Mouse (Mus musculus): Measurements from ENCODE around the gene Tprn. TPM values are rescaled to one million over a fixed set of nuclear protein-coding genes. Genes with fewer than 3 reads are reported as not detected.

Tprn gene
- polyA plus RNA-seq, 1 experiment from 2014 or later: 6.1 TPM

Other genes with a start within 250 kb of the Tprn start
- 8.0 and 10.2 TPM in 2 replicates for gene Nsmf, start 208.3 kb upstream of the Tprn start, polyA plus RNA-seq (2015; fragmentation: Nextera tagmentation; extraction: Ambion mirVana)
- gene Entpd8, start 182.3 kb upstream of the Tprn start, polyA plus RNA-seq (2015; fragmentation: Nextera tagmentation; extraction: Ambion mirVana): 1.6 and 2.2 TPM in 2 replicates
- gene Noxa1, start 167.5 kb upstream of the Tprn start, polyA plus RNA-seq (2015; fragmentation: Nextera tagmentation; extraction: Ambion mirVana): 1.1 and 1.6 TPM in 2 replicates
- 2.5 and 2.6 TPM in 2 replicates for gene Nrarp, start 81.9 kb upstream of the Tprn start, polyA plus RNA-seq (2015; fragmentation: Nextera tagmentation; extraction: Ambion mirVana)
- gene Tor4a, start 65.7 kb upstream of the Tprn start, polyA plus RNA-seq (2015; fragmentation: Nextera tagmentation; extraction: Ambion mirVana): 5.5 and 6.0 TPM in 2 replicates
- gene Nelfb, start 51.1 kb upstream of the Tprn start, polyA plus RNA-seq (2015; fragmentation: Nextera tagmentation; extraction: Ambion mirVana): 42.8 and 43.3 TPM in 2 replicates
- not detected in 2 replicates for gene Stpg3, start 48.0 kb upstream of the Tprn start, polyA plus RNA-seq (2015; fragmentation: Nextera tagmentation; extraction: Ambion mirVana)
- not detected in 2 replicates for gene Fam166a, start 43.9 kb upstream of the Tprn start, polyA plus RNA-seq (2015; fragmentation: Nextera tagmentation; extraction: Ambion mirVana)
- gene Tubb4b, start 37.9 kb upstream of the Tprn start, polyA plus RNA-seq (2015; fragmentation: Nextera tagmentation; extraction: Ambion mirVana): 835 and 850 TPM in 2 replicates
- not detected in 2 replicates for gene Slc34a3, start 28.3 kb upstream of the Tprn start, polyA plus RNA-seq (2015; fragmentation: Nextera tagmentation; extraction: Ambion mirVana)
- not detected in 2 replicates for gene Rnf224, start 25.8 kb upstream of the Tprn start, polyA plus RNA-seq (2015; fragmentation: Nextera tagmentation; extraction: Ambion mirVana)
- gene Rnf208, start 20.4 kb upstream of the Tprn start, polyA plus RNA-seq (2015; fragmentation: Nextera tagmentation; extraction: Ambion mirVana): 0.60 and 0.74 TPM in 2 replicates
- not detected in 2 replicates for gene Cysrt1, start 20.2 kb upstream of the Tprn start, polyA plus RNA-seq (2015; fragmentation: Nextera tagmentation; extraction: Ambion mirVana)
- gene AL732309.1, start 15.8 kb upstream of the Tprn start, polyA plus RNA-seq (2015; fragmentation: Nextera tagmentation; extraction: Ambion mirVana): 2.1 and 2.7 TPM in 2 replicates
- gene Tmem203, start 7.2 kb upstream of the Tprn start, polyA plus RNA-seq (2015; fragmentation: Nextera tagmentation; extraction: Ambion mirVana): 13.5 and 14.7 TPM in 2 replicates
- 158 and 162 TPM in 2 replicates for gene Ssna1, start 9.8 kb downstream of the Tprn start, polyA plus RNA-seq (2015; fragmentation: Nextera tagmentation; extraction: Ambion mirVana)
- gene Anapc2, start 9.9 kb downstream of the Tprn start, polyA plus RNA-seq (2015; fragmentation: Nextera tagmentation; extraction: Ambion mirVana): 50.5 and 51.0 TPM in 2 replicates
- not detected in 2 replicates for gene Tmem210, start 25.5 kb downstream of the Tprn start, polyA plus RNA-seq (2015; fragmentation: Nextera tagmentation; extraction: Ambion mirVana)
- gene Lrrc26, start 27.3 kb downstream of the Tprn start, polyA plus RNA-seq (2015; fragmentation: Nextera tagmentation; extraction: Ambion mirVana): not detected in 2 replicates
- 0.12 and 0.41 TPM in 2 replicates for gene Grin1, start 56.6 kb downstream of the Tprn start, polyA plus RNA-seq (2015; fragmentation: Nextera tagmentation; extraction: Ambion mirVana)
- 18.8 and 27.1 TPM in 2 replicates for gene Man1b1, start 69.7 kb downstream of the Tprn start, polyA plus RNA-seq (2015; fragmentation: Nextera tagmentation; extraction: Ambion mirVana)
- 9.0 and 10.5 TPM in 2 replicates for gene Dpp7, start 93.7 kb downstream of the Tprn start, polyA plus RNA-seq (2015; fragmentation: Nextera tagmentation; extraction: Ambion mirVana)
- gene Uap1l1, start 103.1 kb downstream of the Tprn start, polyA plus RNA-seq (2015; fragmentation: Nextera tagmentation; extraction: Ambion mirVana): 13.4 and 16.1 TPM in 2 replicates
- gene Sapcd2, start 109.7 kb downstream of the Tprn start, polyA plus RNA-seq (2015; fragmentation: Nextera tagmentation; extraction: Ambion mirVana): 30.0 and 30.6 TPM in 2 replicates
- gene Entpd2, start 133.3 kb downstream of the Tprn start, polyA plus RNA-seq (2015; fragmentation: Nextera tagmentation; extraction: Ambion mirVana): 0.40 and 0.41 TPM in 2 replicates
- gene Npdc1, start 136.7 kb downstream of the Tprn start, polyA plus RNA-seq (2015; fragmentation: Nextera tagmentation; extraction: Ambion mirVana): 4.2 and 5.1 TPM in 2 replicates
- gene Fut7, start 160.6 kb downstream of the Tprn start, polyA plus RNA-seq (2015; fragmentation: Nextera tagmentation; extraction: Ambion mirVana): 0.56 and 0.97 TPM in 2 replicates
- gene Abca2, start 166.1 kb downstream of the Tprn start, polyA plus RNA-seq (2015; fragmentation: Nextera tagmentation; extraction: Ambion mirVana): 1.4 and 1.6 TPM in 2 replicates
- 0.21 and 0.25 TPM in 2 replicates for gene Clic3, start 194.2 kb downstream of the Tprn start, polyA plus RNA-seq (2015; fragmentation: Nextera tagmentation; extraction: Ambion mirVana)
- gene Paxx, start 198.5 kb downstream of the Tprn start, polyA plus RNA-seq (2015; fragmentation: Nextera tagmentation; extraction: Ambion mirVana): 7.2 and 7.7 TPM in 2 replicates
- gene Ptgds, start 207.4 kb downstream of the Tprn start, polyA plus RNA-seq (2015; fragmentation: Nextera tagmentation; extraction: Ambion mirVana): 0.38 TPM in 1 of 2 replicates, not detected in the other
- not detected in 2 replicates for gene Lcn12, start 231.3 kb downstream of the Tprn start, polyA plus RNA-seq (2015; fragmentation: Nextera tagmentation; extraction: Ambion mirVana)
- gene Fbxw5, start 238.1 kb downstream of the Tprn start, polyA plus RNA-seq (2015; fragmentation: Nextera tagmentation; extraction: Ambion mirVana): 27.9 and 31.1 TPM in 2 replicates
- 25.8 and 26.8 TPM in 2 replicates for gene C8g, start 239.1 kb downstream of the Tprn start, polyA plus RNA-seq (2015; fragmentation: Nextera tagmentation; extraction: Ambion mirVana)

All from liver, embryonic 13.5 days (tissue).